Mouse (Mus musculus) fat pad, adult 2 months (tissue): Measurements from ENCODE around the gene Pdia5.

Experiments used
- DNase-seq: peaks from one replicate; pipeline ENCODE4 v3.0.0-alpha.2; 2011; ENCODE audit warnings: low read depth, low spot score; ENCODE audit errors: extremely low read depth

Gene Pdia5

GRCm38 (mm10) chr16:35484526-35485233 is 6.0 kb downstream of the Pdia5 start:
- no peak for DNase-seq

- no peak for DNase-seq
Observed at GRCm38 (mm10) chr16:35484105-35484504, 6.6 kb downstream of the Pdia5 start.

- DNase-seq = no peak
Observed at GRCm38 (mm10) chr16:35479301-35479700, 11.4 kb downstream of the Pdia5 start.

GRCm38 (mm10) chr16:35477273-35477672 is 13.4 kb downstream of the Pdia5 start:
- DNase-seq = no peak

- no peak for DNase-seq
Observed at GRCm38 (mm10) chr16:35472569-35473275, 18.0 kb downstream of the Pdia5 start.

- no peak for DNase-seq
Observed at GRCm38 (mm10) chr16:35471841-35472568, 18.7 kb downstream of the Pdia5 start.

- no peak for DNase-seq
Observed at GRCm38 (mm10) chr16:35470983-35471382, 19.7 kb downstream of the Pdia5 start.

GRCm38 (mm10) chr16:35470096-35470495 is 20.6 kb downstream of the Pdia5 start:
- DNase-seq = no peak

- no peak for DNase-seq
Observed at GRCm38 (mm10) chr16:35469016-35469415, 21.7 kb downstream of the Pdia5 start.

GRCm38 (mm10) chr16:35467044-35467443 is 23.6 kb downstream of the Pdia5 start:
- no peak for DNase-seq

GRCm38 (mm10) chr16:35465808-35466351 is 24.8 kb downstream of the Pdia5 start:
- DNase-seq = no peak

- no peak for DNase-seq
Observed at GRCm38 (mm10) chr16:35464686-35465308, 25.9 kb downstream of the Pdia5 start.

GRCm38 (mm10) chr16:35463708-35464107 is 27.0 kb downstream of the Pdia5 start:
- no peak for DNase-seq

- no peak for DNase-seq
Observed at GRCm38 (mm10) chr16:35462955-35463354, 27.7 kb downstream of the Pdia5 start.

GRCm38 (mm10) chr16:35459584-35459983 is 31.1 kb downstream of the Pdia5 start:
- DNase-seq = no peak

- DNase-seq = no peak
Observed at GRCm38 (mm10) chr16:35458297-35458696, 32.4 kb downstream of the Pdia5 start.

GRCm38 (mm10) chr16:35457488-35457887 is 33.2 kb downstream of the Pdia5 start:
- no peak for DNase-seq

GRCm38 (mm10) chr16:35457011-35457419 is 33.7 kb downstream of the Pdia5 start:
- DNase-seq = no peak

GRCm38 (mm10) chr16:35456305-35456704 is 34.4 kb downstream of the Pdia5 start:
- DNase-seq = no peak

GRCm38 (mm10) chr16:35455822-35456221 is 34.9 kb downstream of the Pdia5 start:
- DNase-seq = no peak

- DNase-seq = no peak
Observed at GRCm38 (mm10) chr16:35450018-35450630, 40.5 kb downstream of the Pdia5 start.
